Mouse (Mus musculus) heart, embryonic 15.5 days (tissue): ENCODE results near the gene Gga2. TPM values are rescaled to one million over a fixed set of nuclear protein-coding genes. Genes with fewer than 3 reads are reported as not detected.

ENCODE experiments used
- ATAC-seq: fragments of 200-750 bp; cut with Nextera tagmentation; replicated peaks from 2 replicates; pipeline ENCODE4 v1.8.0; 2017; ENCODE audit warnings: low read depth, moderate TSS enrichment; ENCODE audit not compliant: insufficient number of reproducible peaks, insufficient read depth, low FRiP score
- H3K27ac ChIP-seq: fragments of 300-500 bp; sonication (generic); 2 replicates; pipeline ENCODE4 v1.5.1; 2015; ENCODE audit warnings: mild to moderate bottlenecking, inconsistent platforms
- H3K27me3 ChIP-seq: fragments of 300-500 bp; sonication (generic); 2 replicates; pipeline ENCODE4 v1.6.1; 2015; ENCODE audit warnings: inconsistent platforms
- H3K36me3 ChIP-seq: fragments of 300-500 bp; sonication (generic); 2 replicates; pipeline ENCODE4 v1.6.1; 2015; ENCODE audit warnings: mild to moderate bottlenecking, inconsistent platforms
- H3K4me1 ChIP-seq: fragments of 300-500 bp; sonication (generic); replicated peaks from 2 replicates; pipeline ENCODE4 v1.6.1; 2015; ENCODE audit warnings: inconsistent platforms
- H3K4me2 ChIP-seq: fragments of 300-500 bp; sonication (generic); 2 replicates; pipeline ENCODE4 v1.6.1; 2015; ENCODE audit warnings: inconsistent platforms, mild to moderate bottlenecking, moderate library complexity
- H3K4me3 ChIP-seq: fragments of 300-500 bp; sonication (generic); 2 replicates; pipeline ENCODE4 v1.5.1; 2015; ENCODE audit warnings: mild to moderate bottlenecking, inconsistent platforms
- H3K9ac ChIP-seq: fragments of 300-500 bp; sonication (generic); 2 replicates; pipeline ENCODE4 v1.6.1; 2015; ENCODE audit warnings: mild to moderate bottlenecking, inconsistent platforms
- H3K9me3 ChIP-seq: fragments of 300-500 bp; sonication (generic); replicated peaks from 2 replicates; pipeline ENCODE4 v1.6.1; 2016; ENCODE audit warnings: inconsistent platforms
- WGBS: fragments of 180-500 bp; shearing (Covaris S2); methylation state at CpG from one replicate; pipeline ENCODE4 v1.1.7; 2015; ENCODE audit warnings: mixed read lengths; 5-methylcytosine and 5-hydroxymethylcytosine counted together
- polyA plus RNA-seq: library from polyadenylated mRNA; unstranded; fragments of >200 nt; fragmentation: Nextera tagmentation; extraction: Ambion mirVana; gene quantifications from 2 replicates; pipeline ENCODE4 v1.2.1, GENCODE M21; 2015

Gga2 gene
- polyA plus RNA-seq, 1 experiment from 2014 or later: 80.0 TPM

DNA sequence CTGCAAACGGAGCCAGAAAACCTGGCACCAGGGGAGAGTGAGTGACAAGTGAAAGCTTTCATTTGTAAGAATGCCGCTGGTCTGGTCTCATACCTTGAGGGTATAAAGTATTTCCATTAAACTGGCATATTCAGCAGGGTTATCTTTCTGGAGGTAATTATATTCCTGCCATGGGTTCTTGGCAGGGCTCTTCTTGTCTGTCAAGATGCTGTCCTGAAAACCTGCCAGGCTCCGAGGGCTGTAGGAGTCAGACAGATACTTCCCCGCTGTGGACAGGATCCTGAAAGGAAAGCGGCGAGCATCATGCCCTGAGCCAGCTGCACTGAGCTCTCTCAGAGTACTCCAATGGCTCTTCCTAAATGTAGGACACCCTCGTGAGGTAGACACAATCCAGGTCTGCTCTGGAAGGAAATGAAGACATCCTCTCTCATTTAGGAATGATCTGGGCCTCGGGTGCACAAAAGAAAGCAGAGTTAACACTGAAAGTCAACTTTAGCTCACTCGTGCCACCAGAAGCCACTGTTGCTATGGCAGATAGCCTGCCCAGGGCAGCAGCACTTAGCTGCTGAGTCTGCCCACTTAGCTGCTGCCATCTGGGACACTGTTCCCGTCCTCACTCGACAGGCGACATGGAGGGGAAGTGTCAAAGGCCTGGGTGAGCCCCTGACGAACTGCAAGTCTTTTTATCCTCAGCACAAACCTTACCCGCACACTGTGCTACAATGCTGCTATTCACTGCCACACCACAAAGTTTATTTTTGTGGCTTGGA, 84.0 kb downstream of the Gga2 start:
- no peak overlapping the region for H3K4me3 ChIP-seq
- no peaks in the 10 kb centered on the region for H3K27me3 ChIP-seq
- peaks cover 31% of the 10 kb centered on the region for H3K4me1 ChIP-seq
- no peak overlapping the region for H3K27ac ChIP-seq
- no peaks in the 10 kb centered on the region for H3K9me3 ChIP-seq
- no peaks in the 10 kb centered on the region for H3K36me3 ChIP-seq
- no peak for ATAC-seq
- no peak overlapping the region for H3K9ac ChIP-seq
- no peak overlapping the region for H3K4me2 ChIP-seq
- WGBS: 37% methylated on average over 14 of the region's 14 CpGs

Other genes with a start within 250 kb of the Gga2 start
- 0.28 and 0.86 TPM in 2 replicates for gene Scnn1b, start 156.2 kb downstream of the Gga2 start, polyA plus RNA-seq
- 16.0 and 19.6 TPM in 2 replicates for gene Cog7, start 39.5 kb downstream of the Gga2 start, polyA plus RNA-seq
- 40.2 and 48.9 TPM in 2 replicates for gene Ubfd1, start 46.0 kb upstream of the Gga2 start, polyA plus RNA-seq
- 35.5 and 39.5 TPM in 2 replicates for gene Ears2, start 46.0 kb upstream of the Gga2 start, polyA plus RNA-seq
- 1,227 and 1,553 TPM in 2 replicates for gene Ndufab1, start 80.7 kb upstream of the Gga2 start, polyA plus RNA-seq
- 7.5 and 9.7 TPM in 2 replicates for gene Palb2, start 111.8 kb upstream of the Gga2 start, polyA plus RNA-seq
- gene Dctn5, start 111.8 kb upstream of the Gga2 start, polyA plus RNA-seq: 64.9 and 78.5 TPM in 2 replicates
- gene Plk1, start 138.2 kb upstream of the Gga2 start, polyA plus RNA-seq: 74.9 and 93.3 TPM in 2 replicates
- gene Ern2, start 165.0 kb upstream of the Gga2 start, polyA plus RNA-seq: 0.06 and 0.24 TPM in 2 replicates
- 0.49 and 0.65 TPM in 2 replicates for gene Chp2, start 198.3 kb upstream of the Gga2 start, polyA plus RNA-seq